Mouse (Mus musculus) spleen, adult 2 months (tissue): ENCODE results near the gene Zyx.

Experiments
- CTCF ChIP-seq: fragments of 200-500 bp; IDR thresholded peaks from 2 replicates; pipeline ENCODE4 v1.5.1; 2011; ENCODE audit warnings: mild to moderate bottlenecking, inconsistent platforms; ENCODE audit not compliant: insufficient read depth, insufficient read length, insufficient replicate concordance; ENCODE audit errors: extremely low read depth
- POLR2A ChIP-seq: fragments of 200-500 bp; IDR thresholded peaks from 2 replicates; pipeline ENCODE4 v1.6.1; 2011; ENCODE audit warnings: low read depth, low read length, inconsistent platforms

GRCm38 (mm10) chr6:42395960-42396809 is 46.8 kb downstream of the Zyx start:
- TF ChIP-seq CTCF (no peak), POLR2A (no peak)
